Mouse (Mus musculus) lung, adult 2 months (tissue): Measurements from ENCODE around the gene Arfgap3. TPM values are rescaled to one million over a fixed set of nuclear protein-coding genes. Genes with fewer than 3 reads are reported as not detected.
A peak's percentile ranks its signal among the peaks of the same experiment; 100 is the strongest.
"Not testable (repeated sequence)": the region's sequence is repeated elsewhere in the genome, so short reads cannot be mapped to it uniquely, and the experiment has no call there.

ENCODE experiments used
- DNase-seq: peaks from one replicate; pipeline ENCODE4 v3.0.0; 2022
- H3K4me1 ChIP-seq: fragments of 200-500 bp; 2 replicates; pipeline ENCODE4 v1.6.1; 2011; ENCODE audit warnings: low read length; ENCODE audit not compliant: control insufficient read depth, insufficient read depth
- H3K4me3 ChIP-seq: fragments of 200-500 bp; replicated peaks from 2 replicates; pipeline ENCODE3; 2011; ENCODE audit warnings: low read depth, mild to moderate bottlenecking, control low read depth, low read length; ENCODE audit errors: extremely low read depth
- CTCF ChIP-seq: fragments of 200-500 bp; IDR thresholded peaks from 2 replicates; pipeline ENCODE4 v1.5.1; 2011; ENCODE audit warnings: mild to moderate bottlenecking, low read length, control low read depth; ENCODE audit not compliant: insufficient read depth
- POLR2A ChIP-seq: fragments of 200-500 bp; IDR thresholded peaks from 2 replicates; pipeline ENCODE4 v1.6.1; 2011; ENCODE audit warnings: low read depth, mild to moderate bottlenecking, control low read depth, low read length, borderline replicate concordance; ENCODE audit errors: extremely low read depth
- WGBS: fragments of 180-500 bp; shearing (Covaris S2); methylation state at CpG from one replicate; pipeline ENCODE4 v1.1.7; 2018; 5-methylcytosine and 5-hydroxymethylcytosine counted together
- polyA plus RNA-seq: library from polyadenylated mRNA; depleted of rRNA; stranded (reverse); fragments of >200 nt; gene quantifications from 2 replicates; pipeline ENCODE4 v1.2.3, GENCODE M21; 2012

Gene Arfgap3
- polyA plus RNA-seq, 1 experiment: 31.1 TPM

- 89% methylated on average over 2 of the region's 2 CpGs for WGBS
- TF ChIP-seq POLR2A (no peak), CTCF (no peak)
- Histone ChIP-seq H3K4me1 (no peaks in the 10 kb centered on the region), H3K4me3 (no peak overlapping the region)
- DNase-seq: no peak
Measured at GRCm38 (mm10) chr15:83323071-83323470, 27.0 kb downstream of the Arfgap3 start.

GRCm38 (mm10) chr15:83314914-83315313, 35.1 kb downstream of the Arfgap3 start:
- no peak for DNase-seq
- Histone ChIP-seq H3K4me1 (no peaks in the 10 kb centered on the region), H3K4me3 (no peak overlapping the region)
- WGBS: 74% methylated on average over 1 of the region's 1 CpGs
- TF ChIP-seq POLR2A (no peak), CTCF (no peak)

DNA sequence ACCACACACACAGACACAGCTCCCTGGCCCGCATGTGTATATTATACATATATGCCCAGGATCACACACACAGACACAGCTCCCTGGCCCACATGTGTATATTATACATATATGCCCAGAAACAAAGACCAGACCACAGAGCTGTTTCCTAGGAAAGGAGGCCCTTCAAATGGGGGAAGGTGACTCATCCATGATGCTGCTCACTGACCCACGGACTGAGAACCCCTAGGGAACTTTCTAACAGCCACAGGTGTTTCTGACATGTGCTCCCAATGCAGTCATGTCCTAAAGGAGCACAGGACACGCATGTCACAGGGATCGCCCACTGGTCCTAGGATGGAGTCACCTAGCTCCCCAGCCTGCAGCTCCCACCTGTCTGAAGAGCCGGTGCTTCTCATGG, 40.2 kb downstream of the Arfgap3 start:
- Histone ChIP-seq H3K4me1 (peaks cover 13% of the 10 kb centered on the region), H3K4me3 (no peak overlapping the region)
- no peak for DNase-seq
- TF ChIP-seq POLR2A: no peak
- no peak for TF ChIP-seq CTCF
- WGBS: 93% methylated on average over 5 of the region's 5 CpGs

- 100% methylated on average over 1 of the region's 1 CpGs for WGBS
Measured at GRCm38 (mm10) chr15:83308708-83309107, 41.3 kb downstream of the Arfgap3 start.

GRCm38 (mm10) chr15:83306181-83306580, 43.9 kb downstream of the Arfgap3 start:
- TF ChIP-seq POLR2A: no peak
- TF ChIP-seq CTCF: no peak
- Histone ChIP-seq H3K4me3 (no peak overlapping the region), H3K4me1 (peaks cover 25% of the 10 kb centered on the region)
- DNase-seq: no peak
- WGBS: 78% methylated on average over 12 of the region's 12 CpGs

More at GRCm38 (mm10) chr15:83308708-83309107, 41.3 kb downstream of the Arfgap3 start:
- DNase-seq, H3K4me3 ChIP-seq: not testable (repeated sequence)
- H3K4me1 ChIP-seq: peaks cover 22% of the 10 kb centered on the region

DNA sequence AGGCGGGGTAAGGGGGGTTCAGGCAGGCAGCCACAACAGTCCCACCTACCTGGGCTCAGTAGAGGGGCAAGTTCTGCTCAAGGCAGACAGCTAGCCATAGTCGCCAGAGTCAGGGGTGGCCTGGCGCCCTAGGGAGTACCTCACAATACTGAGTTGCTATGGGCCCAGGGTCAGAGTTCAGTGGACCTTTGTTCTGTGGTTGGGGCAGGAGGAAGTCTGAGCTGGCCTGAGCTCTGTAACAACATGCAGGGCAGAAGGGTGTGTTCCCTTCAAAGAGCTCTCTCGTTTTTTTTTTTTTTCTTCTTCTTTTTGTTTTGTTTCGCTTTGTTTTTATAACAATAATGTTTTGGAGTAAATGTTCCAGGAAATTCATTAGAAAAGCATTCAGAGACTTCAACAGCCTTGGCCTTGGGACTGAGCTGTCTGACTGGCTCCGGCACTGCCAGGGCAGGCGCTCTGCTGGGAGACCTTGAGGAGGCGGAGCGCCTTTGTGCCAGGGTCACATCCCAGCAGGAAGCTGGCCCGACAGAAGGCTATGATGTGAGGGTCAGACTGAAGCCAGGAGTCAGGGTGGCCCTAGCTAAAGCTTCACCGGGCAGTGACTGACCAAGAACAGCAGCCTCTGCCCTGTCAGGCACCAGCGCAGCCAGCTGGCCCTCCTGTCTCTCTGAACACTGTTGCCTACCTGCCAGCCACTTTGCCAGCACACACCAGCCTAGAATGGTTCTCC, 44.7 kb downstream of the Arfgap3 start:
- TF ChIP-seq POLR2A: no peak; the same call in 1 of the 2 replicates
- no peak for TF ChIP-seq CTCF
- peak; percentile 56 for DNase-seq
- Histone ChIP-seq H3K4me3 (no peak overlapping the region), H3K4me1 (peaks cover 30% of the 10 kb centered on the region)
- WGBS: 53% methylated on average over 12 of the region's 12 CpGs

GRCm38 (mm10) chr15:83304804-83305191, 45.2 kb downstream of the Arfgap3 start:
- DNase-seq: no peak

GRCm38 (mm10) chr15:83303656-83304484, 46.2 kb downstream of the Arfgap3 start:
- 46% methylated on average over 13 of the region's 13 CpGs for WGBS
- peak; percentile 40; the same call in 1 of the 2 replicates for TF ChIP-seq POLR2A
- no peak for TF ChIP-seq CTCF
- H3K4me3 ChIP-seq: no peak overlapping the region
- peaks cover 41% of the 10 kb centered on the region for H3K4me1 ChIP-seq
- peak; percentile 43 for DNase-seq

More at GRCm38 (mm10) chr15:83304804-83305191, 45.2 kb downstream of the Arfgap3 start:
- Histone ChIP-seq H3K4me1 (peaks cover 34% of the 10 kb centered on the region), H3K4me3 (no peak overlapping the region)
- TF ChIP-seq CTCF: no peak
- WGBS: 80% methylated on average over 9 of the region's 9 CpGs

DNA sequence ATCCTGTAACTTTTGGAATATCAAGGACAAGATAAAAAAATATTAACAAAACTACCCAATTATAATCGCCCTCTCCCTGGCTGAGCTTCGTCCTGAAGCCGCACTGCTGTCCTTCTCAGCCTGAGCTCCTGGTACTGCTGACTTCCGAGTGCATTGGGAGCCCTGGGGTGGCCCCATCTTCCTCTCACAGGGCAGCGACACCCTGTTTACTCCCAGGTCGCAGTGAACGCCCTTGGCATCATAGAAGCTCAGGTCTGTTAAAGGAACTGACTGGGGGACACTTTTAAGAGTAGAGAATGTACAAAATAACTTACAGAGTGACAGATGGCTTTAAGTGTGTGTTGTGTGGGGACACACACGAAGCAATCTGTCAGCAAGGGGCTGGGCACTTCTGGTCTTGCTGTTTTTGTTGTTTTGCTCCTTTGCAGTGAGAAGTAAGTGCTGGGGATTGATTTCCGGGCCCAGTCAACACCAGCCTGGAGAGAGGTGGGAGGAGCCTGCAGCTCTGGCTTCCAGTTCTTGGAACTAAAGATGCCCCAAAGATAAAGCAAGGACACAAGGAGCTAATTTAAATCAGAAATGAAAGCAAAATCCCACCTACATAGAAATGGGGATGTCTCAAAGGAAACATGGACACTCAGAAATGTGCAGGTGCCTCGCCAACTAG, 50.0 kb downstream of the Arfgap3 start:
- DNase-seq: peak; percentile 13
- H3K4me3 ChIP-seq: no peak overlapping the region
- peaks cover 30% of the 10 kb centered on the region for H3K4me1 ChIP-seq
- no peak for TF ChIP-seq CTCF
- no peak for TF ChIP-seq POLR2A
- WGBS: 42% methylated on average over 10 of the region's 10 CpGs

DNA sequence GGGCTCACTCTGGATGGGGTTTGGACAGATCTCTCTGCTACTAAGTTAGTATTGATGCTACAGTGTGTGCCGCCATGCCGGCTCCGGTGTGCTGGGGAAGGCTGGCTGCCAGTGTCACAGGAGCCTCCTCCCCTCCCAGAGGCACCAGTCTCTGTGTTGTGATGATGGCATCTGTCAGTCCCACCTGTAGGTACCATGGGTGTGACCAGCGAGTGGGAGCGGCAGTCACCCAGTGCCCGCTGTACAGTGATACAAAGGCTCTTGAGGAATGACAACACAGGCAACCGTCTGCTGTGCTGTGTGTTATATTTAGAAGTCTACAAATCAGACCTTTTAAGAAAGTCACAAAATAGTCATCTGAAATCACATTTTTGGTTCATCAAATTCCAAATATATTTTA, 50.6 kb downstream of the Arfgap3 start:
- no peak for DNase-seq
- no peak for TF ChIP-seq POLR2A
- no peak for TF ChIP-seq CTCF
- WGBS: 86% methylated on average over 7 of the region's 7 CpGs
- peaks cover 24% of the 10 kb centered on the region for H3K4me1 ChIP-seq
- H3K4me3 ChIP-seq: no peak overlapping the region
